Mouse (Mus musculus) gastrocnemius, postnatal 25 days (tissue): ENCODE data around the gene Sptan1. TPM values are rescaled to one million over a fixed set of nuclear protein-coding genes. Genes with fewer than 3 reads are reported as not detected.

Experiments used
- DNase-seq: peaks from one replicate; pipeline ENCODE4 v3.0.0; 2022
- total RNA-seq, 2 experiments: library from RNA; stranded (reverse); gene quantifications; 1 replicate in 1 of 2; 2 replicates in 1 of 2; pipeline ENCODE4 v1.2.3; 2021

The Sptan1 gene
- total RNA-seq, 2 experiments from 2014 or later = 56.9 to 64.4 TPM

GRCm38 (mm10) chr2:30061215-30062166, 96.1 kb downstream of the Sptan1 start:
- peak; percentile 22 for DNase-seq

- peak; percentile 57 for DNase-seq
These were observed 97.1 kb downstream of the Sptan1 start for GRCm38 (mm10) chr2:30062249-30063093.

- no peak for DNase-seq
These were observed 97.9 kb downstream of the Sptan1 start for GRCm38 (mm10) chr2:30063235-30063634.

- no peak for DNase-seq
These were observed 98.4 kb downstream of the Sptan1 start for GRCm38 (mm10) chr2:30063791-30064190.

- DNase-seq = no peak
These were observed 98.9 kb downstream of the Sptan1 start for GRCm38 (mm10) chr2:30064298-30064697.

- peak; percentile 98 for DNase-seq
These were observed 100.9 kb downstream of the Sptan1 start for GRCm38 (mm10) chr2:30066046-30066901.

- peak; percentile 38 for DNase-seq
These were observed 101.9 kb downstream of the Sptan1 start for GRCm38 (mm10) chr2:30067031-30067888.

GRCm38 (mm10) chr2:30067962-30068361, 102.6 kb downstream of the Sptan1 start:
- DNase-seq = no peak

- DNase-seq = no peak
These were observed 107.5 kb downstream of the Sptan1 start for GRCm38 (mm10) chr2:30072875-30073274.

GRCm38 (mm10) chr2:30073285-30073684, 107.9 kb downstream of the Sptan1 start:
- DNase-seq = no peak

- DNase-seq = no peak
These were observed 110.3 kb downstream of the Sptan1 start for GRCm38 (mm10) chr2:30075625-30076024.

- DNase-seq = no peak
These were observed 111.1 kb downstream of the Sptan1 start for GRCm38 (mm10) chr2:30076439-30076838.

- DNase-seq = no peak
These were observed 111.6 kb downstream of the Sptan1 start for GRCm38 (mm10) chr2:30076959-30077358.

- DNase-seq = peak; percentile 77
These were observed 112.4 kb downstream of the Sptan1 start, which contains the start of gene Pkn3 for GRCm38 (mm10) chr2:30077502-30078348. TSS of gene Pkn3 (plus strand) at chr2:30077684.

- DNase-seq = peak; percentile 44
These were observed 113.0 kb downstream of the Sptan1 start for GRCm38 (mm10) chr2:30078349-30078712.

GRCm38 (mm10) chr2:30078760-30079159, 113.4 kb downstream of the Sptan1 start:
- no peak for DNase-seq

- no peak for DNase-seq
These were observed 114.9 kb downstream of the Sptan1 start for GRCm38 (mm10) chr2:30080181-30080800.
